Mouse (Mus musculus) hindbrain, postnatal 0 days (tissue): ENCODE measurements around the gene Mxra8. TPM values are rescaled to one million over a fixed set of nuclear protein-coding genes. Genes with fewer than 3 reads are reported as not detected.

Source experiments
- ATAC-seq: fragments of 200-750 bp; cut with Nextera tagmentation; 2 replicates; pipeline ENCODE4 v1.8.0; 2017; ENCODE audit warnings: mild to moderate bottlenecking, moderate TSS enrichment, moderate library complexity
- DNase-seq: peaks from one replicate; pipeline ENCODE4 v3.0.0-alpha.2; 2015; ENCODE audit warnings: low spot score
- H3K27ac ChIP-seq: fragments of 300-500 bp; sonication (generic); 2 replicates; pipeline ENCODE4 v1.5.1; 2014; ENCODE audit warnings: mild to moderate bottlenecking
- H3K27me3 ChIP-seq: fragments of 300-500 bp; sonication (generic); 2 replicates; pipeline ENCODE4 v1.6.1; 2014; ENCODE audit warnings: low read length, mixed read lengths; ENCODE audit not compliant: insufficient read depth
- H3K36me3 ChIP-seq: fragments of 300-500 bp; sonication (generic); 2 replicates; pipeline ENCODE4 v1.6.1; 2014; ENCODE audit warnings: low read length, mixed read lengths; ENCODE audit not compliant: insufficient read depth
- H3K4me1 ChIP-seq: fragments of 300-500 bp; sonication (generic); 2 replicates; pipeline ENCODE4 v1.6.1; 2014; ENCODE audit warnings: antibody characterized with exemption, low read length, mixed read lengths; ENCODE audit not compliant: insufficient read depth
- H3K4me2 ChIP-seq: fragments of 300-500 bp; sonication (generic); 2 replicates; pipeline ENCODE4 v1.6.1; 2014; ENCODE audit warnings: low read depth, mild to moderate bottlenecking, low read length, moderate library complexity, mixed read lengths
- H3K4me3 ChIP-seq: fragments of 300-500 bp; sonication (generic); 2 replicates; pipeline ENCODE4 v1.5.1; 2014; ENCODE audit warnings: low read length
- H3K9ac ChIP-seq: fragments of 300-500 bp; sonication (generic); replicated peaks from 2 replicates; pipeline ENCODE4 v1.6.1; 2014; ENCODE audit warnings: mild to moderate bottlenecking, low read length, moderate library complexity, mixed read lengths
- H3K9me3 ChIP-seq: fragments of 300-500 bp; sonication (generic); 2 replicates; pipeline ENCODE4 v1.6.1; 2016; ENCODE audit warnings: low read length, mixed read lengths
- CTCF ChIP-seq: IDR thresholded peaks from 2 replicates; pipeline ENCODE4 v1.5.1; 2016; ENCODE audit warnings: antibody characterized with exemption, control low read depth, low read depth
- WGBS: fragments of 180-500 bp; shearing (Covaris S2); extraction: QIAGEN DNeasy Blood & Tissue Kit; methylation state at CpG from one replicate; pipeline ENCODE4 v1.1.7; 2014; 5-methylcytosine and 5-hydroxymethylcytosine counted together
- polyA plus RNA-seq: library from polyadenylated mRNA; unstranded; fragments of >200 nt; fragmentation: Nextera tagmentation; extraction: Ambion mirVana; gene quantifications from 2 replicates; pipeline ENCODE4 v1.2.1, GENCODE M21; 2015
- total RNA-seq: library from RNA; depleted of rRNA; stranded (reverse); fragments of >200 nt; gene quantifications from 2 replicates; pipeline ENCODE4 v1.2.3, GENCODE M21; 2014

Gene Mxra8
- total and polyA plus RNA-seq, 2 experiments from 2014 or later, result 41.6 to 58.9 TPM

GRCm38 (mm10) chr4:155859318-155859717, 19.8 kb downstream of the Mxra8 start:
- DNase-seq (peak; percentile 30), ATAC-seq (no peak)
- H3K9me3 ChIP-seq, result no peaks in the 10 kb centered on the region
- peaks cover 52% of the 10 kb centered on the region for H3K36me3 ChIP-seq
- H3K27ac ChIP-seq, result no peak overlapping the region
- no peak overlapping the region for H3K4me3 ChIP-seq
- no peak overlapping the region for H3K4me2 ChIP-seq
- no peak overlapping the region for H3K9ac ChIP-seq
- H3K27me3 ChIP-seq, result no peaks in the 10 kb centered on the region
- H3K4me1 ChIP-seq, result no peaks in the 10 kb centered on the region
- TF ChIP-seq CTCF, result no peak
- WGBS, result 36% methylated on average over 13 of the region's 13 CpGs

GRCm38 (mm10) chr4:155861787-155862186, 22.3 kb downstream of the Mxra8 start:
- H3K9me3 ChIP-seq, result no peaks in the 10 kb centered on the region
- H3K4me3 ChIP-seq, result no peak overlapping the region
- H3K4me1 ChIP-seq, result no peaks in the 10 kb centered on the region
- DNase-seq (no peak), ATAC-seq (no peak)
- no peak for TF ChIP-seq CTCF
- 91% methylated on average over 7 of the region's 7 CpGs for WGBS
- no peaks in the 10 kb centered on the region for H3K27me3 ChIP-seq
- peaks cover 40% of the 10 kb centered on the region for H3K36me3 ChIP-seq
- H3K27ac ChIP-seq, result no peak overlapping the region
- H3K4me2 ChIP-seq, result no peak overlapping the region
- no peak overlapping the region for H3K9ac ChIP-seq

GRCm38 (mm10) chr4:155863001-155863400, 23.5 kb downstream of the Mxra8 start, which contains the start of gene Tas1r3:
Gene Tas1r3, minus strand, starts transcription at chr4:155863362.
- 73% methylated on average over 5 of the region's 5 CpGs for WGBS
- DNase-seq, result no peak

GRCm38 (mm10) chr4:155868614-155869298, 29.3 kb downstream of the Mxra8 start:
- Histone ChIP-seq H3K9ac (peak overlapping the region; percentile 71), H3K4me3 (peak overlapping the region; percentile 56), H3K9me3 (no peaks in the 10 kb centered on the region), H3K27me3 (no peaks in the 10 kb centered on the region), H3K4me1 (peaks cover 5% of the 10 kb centered on the region), H3K4me2 (peak overlapping the region; percentile 77), H3K36me3 (peaks cover 22% of the 10 kb centered on the region), H3K27ac (peak overlapping the region; percentile 76; the same call in 1 of the 2 replicates)
- 8% methylated on average over 22 of the region's 22 CpGs for WGBS
- no peak for TF ChIP-seq CTCF
- DNase-seq (no peak), ATAC-seq (peak; percentile 60; the same call in 1 of the 2 replicates)

More at GRCm38 (mm10) chr4:155863001-155863400, 23.5 kb downstream of the Mxra8 start, which contains the start of gene Tas1r3:
- peaks cover 34% of the 10 kb centered on the region for H3K36me3 ChIP-seq
- no peak within 1 kb of the TSS for H3K4me2 ChIP-seq
- no peak for TF ChIP-seq CTCF
- no peak within 1 kb of the TSS for H3K9ac ChIP-seq
- no peaks in the 10 kb centered on the region for H3K4me1 ChIP-seq
- no peak for ATAC-seq
- H3K9me3 ChIP-seq, result no peaks in the 10 kb centered on the region
- H3K4me3 ChIP-seq, result no peak within 1 kb of the TSS
- H3K27me3 ChIP-seq, result no peaks in the 10 kb centered on the region
- no peak within 1 kb of the TSS for H3K27ac ChIP-seq

- Histone ChIP-seq H3K4me1 (peaks cover 5% of the 10 kb centered on the region), H3K9me3 (no peaks in the 10 kb centered on the region), H3K9ac (peak within 1 kb of the TSS; percentile 71), H3K4me3 (peak within 1 kb of the TSS; percentile 56), H3K27me3 (no peaks in the 10 kb centered on the region), H3K36me3 (peaks cover 24% of the 10 kb centered on the region), H3K4me2 (peak within 1 kb of the TSS; percentile 77), H3K27ac (peak within 1 kb of the TSS; percentile 76)
- ATAC-seq, result peak; percentile 96
- TF ChIP-seq CTCF, result peak; percentile 28
- peak; percentile 97 for DNase-seq
- WGBS, result under 1% methylated on average over 63 of the region's 63 CpGs
Observed at GRCm38 (mm10) chr4:155869317-155870033, 30.0 kb downstream of the Mxra8 start, which contains the start of the genes Cptp and Ints11. Gene Cptp, minus strand, starts transcription at chr4:155869440. Gene Ints11, plus strand, starts transcription at chr4:155869546.

- Histone ChIP-seq H3K4me1 (peaks cover 5% of the 10 kb centered on the region), H3K9ac (no peak overlapping the region), H3K4me3 (no peak overlapping the region), H3K27ac (no peak overlapping the region), H3K27me3 (no peaks in the 10 kb centered on the region), H3K9me3 (no peaks in the 10 kb centered on the region), H3K36me3 (peaks cover 30% of the 10 kb centered on the region), H3K4me2 (no peak overlapping the region)
- no peak for ATAC-seq
- WGBS, result 89% methylated on average over 7 of the region's 7 CpGs
- no peak for TF ChIP-seq CTCF
- no peak for DNase-seq
Observed at GRCm38 (mm10) chr4:155871404-155871803, 31.9 kb downstream of the Mxra8 start.
